Mouse (Mus musculus) kidney, postnatal 36 days (tissue): ENCODE results near the gene Gm36079.
"Not testable (repeated sequence)": the region's sequence is repeated elsewhere in the genome, so short reads cannot be mapped to it uniquely, and the experiment has no call there.

Experiments
- DNase-seq, 2 experiments: peaks; one replicate each; pipeline ENCODE4 v3.0.0; 2021 to 2022; ENCODE audit warnings: mixed read lengths in 2 of 2

Gene Gm36079

GRCm38 (mm10) chr13:120015348-120016007, 11.3 kb downstream of the Gm36079 start:
- not testable (repeated sequence) for DNase-seq

GRCm38 (mm10) chr13:120013962-120014361, 12.8 kb downstream of the Gm36079 start:
- DNase-seq: not testable (repeated sequence)

- not testable (repeated sequence) for DNase-seq
Observed at GRCm38 (mm10) chr13:120013544-120013943, 13.3 kb downstream of the Gm36079 start.

GRCm38 (mm10) chr13:120010068-120010467, 16.7 kb downstream of the Gm36079 start:
- not testable (repeated sequence) for DNase-seq

GRCm38 (mm10) chr13:119999215-119999614, 27.6 kb downstream of the Gm36079 start:
- not testable (repeated sequence) for DNase-seq

GRCm38 (mm10) chr13:119998442-119999086, 28.2 kb downstream of the Gm36079 start:
- DNase-seq: not testable (repeated sequence)

- not testable (repeated sequence) for DNase-seq
Observed at GRCm38 (mm10) chr13:119991917-119992496, 34.8 kb downstream of the Gm36079 start.

GRCm38 (mm10) chr13:119991264-119991663, 35.5 kb downstream of the Gm36079 start:
- DNase-seq: not testable (repeated sequence)
